Mouse (Mus musculus): Measurements from ENCODE around the gene Fcer2a. TPM values are rescaled to one million over a fixed set of nuclear protein-coding genes. Genes with fewer than 3 reads are reported as not detected.

The Fcer2a gene
- polyA plus RNA-seq, 1 experiment from 2014 or later, result 0.14 TPM

- H3K9ac ChIP-seq (ENCODE audit: low read depth, low read length), result no peak overlapping the region
- ATAC-seq (replicated peaks; ENCODE audit: insufficient number of reproducible peaks, low FRiP score, low TSS enrichment), result no peak
- no peaks in the 10 kb centered on the region for H3K36me3 ChIP-seq (ENCODE audit: control insufficient read depth, insufficient read depth, low read length)
- H3K4me2 ChIP-seq, result no peak overlapping the region
- peaks cover 3% of the 10 kb centered on the region; the same call in 1 of the 2 replicates for H3K4me1 ChIP-seq (ENCODE audit: control insufficient read depth, insufficient read depth, low read length)
- H3K4me3 ChIP-seq (ENCODE audit: low read depth, low read length), result no peak overlapping the region
- H3K27me3 ChIP-seq (ENCODE audit: control insufficient read depth, insufficient read depth, low read length), result no peaks in the 10 kb centered on the region
- 80% methylated on average over 3 of the region's 3 CpGs for WGBS (ENCODE audit: insufficient replicate concordance)
- no peak overlapping the region for H3K27ac ChIP-seq (ENCODE audit: low read depth, low read length)
- H3K9me3 ChIP-seq (replicated peaks; ENCODE audit: control insufficient read depth, low read length), result no peaks in the 10 kb centered on the region
Measured at GRCm38 (mm10) chr8:3710312-3710711, 16.3 kb upstream of the Fcer2a start.

GRCm38 (mm10) chr8:3707611-3708010, 13.6 kb upstream of the Fcer2a start:
- no peak; the same call in 1 of the 2 replicates for ATAC-seq (replicated peaks; ENCODE audit: insufficient number of reproducible peaks, low FRiP score, low TSS enrichment)
- Histone ChIP-seq H3K27ac (ENCODE audit: low read depth, low read length) (no peak overlapping the region), H3K4me1 (ENCODE audit: control insufficient read depth, insufficient read depth, low read length) (peaks cover 3% of the 10 kb centered on the region; the same call in 1 of the 2 replicates), H3K27me3 (ENCODE audit: control insufficient read depth, insufficient read depth, low read length) (no peaks in the 10 kb centered on the region), H3K9ac (ENCODE audit: low read depth, low read length) (no peak overlapping the region), H3K9me3 (replicated peaks; ENCODE audit: control insufficient read depth, low read length) (no peaks in the 10 kb centered on the region), H3K36me3 (ENCODE audit: control insufficient read depth, insufficient read depth, low read length) (no peaks in the 10 kb centered on the region), H3K4me2 (no peak overlapping the region), H3K4me3 (ENCODE audit: low read depth, low read length) (no peak overlapping the region)
- 58% methylated on average over 7 of the region's 7 CpGs for WGBS (ENCODE audit: insufficient replicate concordance)

GRCm38 (mm10) chr8:3705711-3706110, 11.7 kb upstream of the Fcer2a start:
- ATAC-seq (replicated peaks; ENCODE audit: insufficient number of reproducible peaks, low FRiP score, low TSS enrichment), result no peak
- no peaks in the 10 kb centered on the region for H3K27me3 ChIP-seq (ENCODE audit: control insufficient read depth, insufficient read depth, low read length)
- WGBS (ENCODE audit: insufficient replicate concordance), result 64% methylated on average over 4 of the region's 4 CpGs
- H3K9me3 ChIP-seq (replicated peaks; ENCODE audit: control insufficient read depth, low read length), result no peaks in the 10 kb centered on the region
- no peak overlapping the region for H3K4me2 ChIP-seq
- H3K4me1 ChIP-seq (ENCODE audit: control insufficient read depth, insufficient read depth, low read length), result peaks cover 3% of the 10 kb centered on the region; the same call in 1 of the 2 replicates
- H3K4me3 ChIP-seq (ENCODE audit: low read depth, low read length), result no peak overlapping the region
- no peak overlapping the region for H3K9ac ChIP-seq (ENCODE audit: low read depth, low read length)
- no peak overlapping the region for H3K27ac ChIP-seq (ENCODE audit: low read depth, low read length)
- H3K36me3 ChIP-seq (ENCODE audit: control insufficient read depth, insufficient read depth, low read length), result no peaks in the 10 kb centered on the region

- WGBS (ENCODE audit: insufficient replicate concordance), result 93% methylated on average over 1 of the region's 1 CpGs
- Histone ChIP-seq H3K9me3 (replicated peaks; ENCODE audit: control insufficient read depth, low read length) (no peaks in the 10 kb centered on the region), H3K4me1 (ENCODE audit: control insufficient read depth, insufficient read depth, low read length) (no peaks in the 10 kb centered on the region), H3K27me3 (ENCODE audit: control insufficient read depth, insufficient read depth, low read length) (no peaks in the 10 kb centered on the region), H3K36me3 (ENCODE audit: control insufficient read depth, insufficient read depth, low read length) (no peaks in the 10 kb centered on the region), H3K9ac (ENCODE audit: low read depth, low read length) (no peak overlapping the region), H3K27ac (ENCODE audit: low read depth, low read length) (no peak overlapping the region), H3K4me3 (ENCODE audit: low read depth, low read length) (no peak overlapping the region), H3K4me2 (no peak overlapping the region)
- ATAC-seq (replicated peaks; ENCODE audit: insufficient number of reproducible peaks, low FRiP score, low TSS enrichment), result no peak
Measured at GRCm38 (mm10) chr8:3701491-3701890, 7.5 kb upstream of the Fcer2a start.

- WGBS (ENCODE audit: insufficient replicate concordance), result 63% methylated on average over 3 of the region's 3 CpGs
- Histone ChIP-seq H3K4me3 (ENCODE audit: low read depth, low read length) (no peak overlapping the region), H3K9me3 (replicated peaks; ENCODE audit: control insufficient read depth, low read length) (no peaks in the 10 kb centered on the region), H3K4me1 (ENCODE audit: control insufficient read depth, insufficient read depth, low read length) (no peaks in the 10 kb centered on the region), H3K27ac (ENCODE audit: low read depth, low read length) (no peak overlapping the region), H3K4me2 (no peak overlapping the region), H3K9ac (ENCODE audit: low read depth, low read length) (no peak overlapping the region), H3K36me3 (ENCODE audit: control insufficient read depth, insufficient read depth, low read length) (no peaks in the 10 kb centered on the region), H3K27me3 (ENCODE audit: control insufficient read depth, insufficient read depth, low read length) (no peaks in the 10 kb centered on the region)
- ATAC-seq (replicated peaks; ENCODE audit: insufficient number of reproducible peaks, low FRiP score, low TSS enrichment), result no peak
Measured at GRCm38 (mm10) chr8:3690774-3691173, 3.2 kb downstream of the Fcer2a start.

GRCm38 (mm10) chr8:3687537-3687936, 6.4 kb downstream of the Fcer2a start:
- no peak for ATAC-seq (replicated peaks; ENCODE audit: insufficient number of reproducible peaks, low FRiP score, low TSS enrichment)
- no peaks in the 10 kb centered on the region for H3K9me3 ChIP-seq (replicated peaks; ENCODE audit: control insufficient read depth, low read length)
- no peak overlapping the region for H3K9ac ChIP-seq (ENCODE audit: low read depth, low read length)
- no peaks in the 10 kb centered on the region for H3K36me3 ChIP-seq (ENCODE audit: control insufficient read depth, insufficient read depth, low read length)
- no peak overlapping the region for H3K27ac ChIP-seq (ENCODE audit: low read depth, low read length)
- WGBS (ENCODE audit: insufficient replicate concordance), result 68% methylated on average over 6 of the region's 6 CpGs
- no peak overlapping the region for H3K4me2 ChIP-seq
- H3K4me3 ChIP-seq (ENCODE audit: low read depth, low read length), result no peak overlapping the region
- no peaks in the 10 kb centered on the region for H3K4me1 ChIP-seq (ENCODE audit: control insufficient read depth, insufficient read depth, low read length)
- H3K27me3 ChIP-seq (ENCODE audit: control insufficient read depth, insufficient read depth, low read length), result no peaks in the 10 kb centered on the region

GRCm38 (mm10) chr8:3685422-3685821, 8.6 kb downstream of the Fcer2a start:
- H3K9ac ChIP-seq (ENCODE audit: low read depth, low read length), result no peak overlapping the region
- H3K4me3 ChIP-seq (ENCODE audit: low read depth, low read length), result no peak overlapping the region
- H3K9me3 ChIP-seq (replicated peaks; ENCODE audit: control insufficient read depth, low read length), result no peaks in the 10 kb centered on the region
- 61% methylated on average over 5 of the region's 5 CpGs for WGBS (ENCODE audit: insufficient replicate concordance)
- ATAC-seq (replicated peaks; ENCODE audit: insufficient number of reproducible peaks, low FRiP score, low TSS enrichment), result no peak
- peaks cover 2% of the 10 kb centered on the region; the same call in 1 of the 2 replicates for H3K36me3 ChIP-seq (ENCODE audit: control insufficient read depth, insufficient read depth, low read length)
- no peaks in the 10 kb centered on the region for H3K27me3 ChIP-seq (ENCODE audit: control insufficient read depth, insufficient read depth, low read length)
- no peaks in the 10 kb centered on the region for H3K4me1 ChIP-seq (ENCODE audit: control insufficient read depth, insufficient read depth, low read length)
- H3K4me2 ChIP-seq, result no peak overlapping the region
- no peak overlapping the region for H3K27ac ChIP-seq (ENCODE audit: low read depth, low read length)

- H3K27ac ChIP-seq (ENCODE audit: low read depth, low read length), result no peak overlapping the region
- H3K9me3 ChIP-seq (replicated peaks; ENCODE audit: control insufficient read depth, low read length), result no peaks in the 10 kb centered on the region
- no peaks in the 10 kb centered on the region for H3K4me1 ChIP-seq (ENCODE audit: control insufficient read depth, insufficient read depth, low read length)
- peaks cover 2% of the 10 kb centered on the region; the same call in 1 of the 2 replicates for H3K36me3 ChIP-seq (ENCODE audit: control insufficient read depth, insufficient read depth, low read length)
- H3K4me3 ChIP-seq (ENCODE audit: low read depth, low read length), result no peak overlapping the region
- H3K27me3 ChIP-seq (ENCODE audit: control insufficient read depth, insufficient read depth, low read length), result no peaks in the 10 kb centered on the region
- no peak overlapping the region for H3K9ac ChIP-seq (ENCODE audit: low read depth, low read length)
- no peak overlapping the region for H3K4me2 ChIP-seq
- peak; percentile 22; the same call in 1 of the 2 replicates for ATAC-seq (replicated peaks; ENCODE audit: insufficient number of reproducible peaks, low FRiP score, low TSS enrichment)
Measured at GRCm38 (mm10) chr8:3684530-3684929, 9.4 kb downstream of the Fcer2a start.

GRCm38 (mm10) chr8:3683408-3684176, 10.4 kb downstream of the Fcer2a start:
- Histone ChIP-seq H3K4me2 (no peak overlapping the region), H3K9ac (ENCODE audit: low read depth, low read length) (no peak overlapping the region), H3K4me1 (ENCODE audit: control insufficient read depth, insufficient read depth, low read length) (no peaks in the 10 kb centered on the region), H3K36me3 (ENCODE audit: control insufficient read depth, insufficient read depth, low read length) (peaks cover 8% of the 10 kb centered on the region), H3K27me3 (ENCODE audit: control insufficient read depth, insufficient read depth, low read length) (no peaks in the 10 kb centered on the region), H3K4me3 (ENCODE audit: low read depth, low read length) (no peak overlapping the region), H3K9me3 (replicated peaks; ENCODE audit: control insufficient read depth, low read length) (no peaks in the 10 kb centered on the region), H3K27ac (ENCODE audit: low read depth, low read length) (no peak overlapping the region)
- no peak for ATAC-seq (replicated peaks; ENCODE audit: insufficient number of reproducible peaks, low FRiP score, low TSS enrichment)
- 69% methylated on average over 6 of the region's 6 CpGs for whole genome bisulfite sequencing (ENCODE audit: insufficient replicate concordance)

All from heart, embryonic 11.5 days (tissue).